Comparison of ENCODE assay signal across 16 mouse cellular contexts in the genomic region with DNA sequence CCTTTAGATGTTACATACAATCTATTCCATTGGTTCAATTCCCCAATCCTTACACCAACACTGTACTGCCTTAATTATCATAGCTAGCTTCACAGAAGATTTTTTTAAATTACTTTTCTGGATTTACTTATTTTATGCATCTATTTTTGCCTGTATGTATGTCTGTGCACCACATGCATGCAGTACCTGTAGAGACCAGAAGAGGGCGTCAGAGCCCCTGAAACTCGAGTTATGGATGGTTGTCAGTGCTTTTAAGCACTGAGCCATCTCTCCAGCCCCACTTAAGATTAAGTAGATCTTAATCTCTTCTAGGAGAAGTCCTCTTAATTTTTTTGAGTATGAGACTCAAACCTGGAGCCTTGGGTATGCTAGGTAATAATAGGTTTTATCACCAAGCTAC. TPM values are rescaled to one million over a fixed set of nuclear protein-coding genes. Genes with fewer than 3 reads are reported as not detected.
A peak's percentile ranks its signal among the peaks of the same experiment; 100 is the strongest.
DNase-seq lines count a peak whose midpoint lies in the region; ATAC-seq and TF ChIP-seq lines count a peak whose summit lies in the region.
"Had no signal": no experiment of that assay in that cellular context is flagged by ENCODE, and none has a peak within 500 bp of the region (broad histone marks: within the 10 kb centered on the region; RNA-seq: fewer than 3 reads in every experiment).

No protein-coding gene starts in this region.

- dilution Hi-C loops in CH12.LX (cut with MboI; ENCODE audit: extremely low pct_ligation_motif_present, extremely low pct_unique_long_range_greater_than_20kb, low sequenced_read_pairs), result no loop called here

- ATAC-seq in heart, postnatal 0 days (ENCODE audit: insufficient read depth, low read depth), result no peak
- no peak for ATAC-seq in liver, embryonic 14.5 days (ENCODE audit: insufficient read depth)
- no peak for ATAC-seq in liver, embryonic 11.5 days (replicated peaks; ENCODE audit: low FRiP score)
- ATAC-seq: midbrain, embryonic 16.5 days had no signal

- H3K79me2 ChIP-seq in CH12.LX (replicated peaks; ENCODE audit: control insufficient read depth, extremely low read depth, insufficient read depth, poor library complexity, severe bottlenecking), result no peaks in the 10 kb centered on the region

- TF ChIP-seq RAD21 in CH12.LX (IDR thresholded peaks at IDR 0.05; ENCODE audit: low read depth, low read length), result peak; percentile 7

- no peaks in the 10 kb centered on the region for H3K4me1 ChIP-seq in heart, postnatal 0 days (ENCODE audit: control insufficient read depth, insufficient read depth)
- no peaks in the 10 kb centered on the region for H3K4me1 ChIP-seq in liver, embryonic 14.5 days (replicated peaks; ENCODE audit: control insufficient read depth in 2 of 2, insufficient read depth in 2 of 2, low read length in 1 of 2)
- no peaks in the 10 kb centered on the region for H3K4me1 ChIP-seq in liver, embryonic 11.5 days (replicated peaks; ENCODE audit: control insufficient read depth, insufficient read depth, low read length)
- no peaks in the 10 kb centered on the region for H3K4me1 ChIP-seq in CH12.LX (ENCODE audit: control insufficient read depth in 1 of 2, insufficient read depth in 2 of 2)
- H3K4me1 ChIP-seq: limb, embryonic 12.5 days had no signal

- in situ Hi-C loops in CH12.LX (cut with MboI; ENCODE audit: low pct_ligation_motif_present, low pct_unique_long_range_greater_than_20kb, low sequenced_read_pairs), result no loop called here

- DNase-seq in heart, postnatal 0 days (ENCODE audit: low spot score), result no peak
- DNase-seq in heart, adult 11 months, result no peak
- DNase-seq in liver, embryonic 14.5 days (ENCODE audit: low read depth in 3 of 3, low spot score in 3 of 3), result no peak
- DNase-seq in liver, embryonic 11.5 days (ENCODE audit: low spot score), result no peak
- DNase-seq in CH12.LX (ENCODE audit: extremely low read depth) (peak; percentile 11), ZHBTc4 (ENCODE audit: low read depth, low spot score) (peak; percentile 77)
- DNase-seq in frontal cortex, adult 2 months (ENCODE audit: extremely low spot score in 1 of 2, low spot score in 1 of 2), result no peak
- no peak for DNase-seq in right cerebral cortex, postnatal 36 days (ENCODE audit: low spot score in 2 of 2)
- DNase-seq: adrenal gland, postnatal 36 days; cerebellum, adult 18-20 months; layer of hippocampus, adult 9-11 months had no signal

- H3K27me3 ChIP-seq in heart, postnatal 0 days (ENCODE audit: control insufficient read depth, insufficient read depth, low read length), result no peaks in the 10 kb centered on the region
- no peaks in the 10 kb centered on the region for H3K27me3 ChIP-seq in liver, embryonic 14.5 days (ENCODE audit: control insufficient read depth, insufficient read depth, low read length)
- no peaks in the 10 kb centered on the region for H3K27me3 ChIP-seq in liver, embryonic 11.5 days (replicated peaks; ENCODE audit: control insufficient read depth, insufficient read depth, low read length)
- H3K27me3 ChIP-seq in CH12.LX (replicated peaks), result no peaks in the 10 kb centered on the region
- H3K27me3 ChIP-seq: limb, embryonic 12.5 days had no signal

- H3K9ac ChIP-seq in heart, postnatal 0 days (replicated peaks; ENCODE audit: low read depth, low read length), result no peak overlapping the region
- H3K9ac ChIP-seq in liver, embryonic 14.5 days (replicated peaks), result no peak overlapping the region
- no peak overlapping the region for H3K9ac ChIP-seq in liver, embryonic 11.5 days (ENCODE audit: low read depth, low read length)
- no peak overlapping the region for H3K9ac ChIP-seq in CH12.LX (ENCODE audit: insufficient read depth, low read depth)
- H3K9ac ChIP-seq: limb, embryonic 12.5 days had no signal

- H3K4me2 ChIP-seq in heart, postnatal 0 days (ENCODE audit: low read depth, low read length), result no peak overlapping the region
- H3K4me2 ChIP-seq in liver, embryonic 14.5 days (ENCODE audit: low read depth), result no peak overlapping the region
- H3K4me2 ChIP-seq in liver, embryonic 11.5 days, result no peak overlapping the region
- H3K4me2 ChIP-seq in CH12.LX (ENCODE audit: insufficient read depth, low read depth, poor library complexity, severe bottlenecking), result no peak overlapping the region
- H3K4me2 ChIP-seq: limb, embryonic 12.5 days had no signal

- no peak for TF ChIP-seq POLR2A in CH12.LX (IDR thresholded peaks at IDR 0.05; ENCODE audit: low read depth, low read length)

- WGBS in heart, postnatal 0 days, result 21% methylated on average over 2 of the region's 2 CpGs
- 7% methylated on average over 2 of the region's 2 CpGs for WGBS in liver, embryonic 14.5 days (ENCODE audit: insufficient replicate concordance)
- 15% methylated on average over 2 of the region's 2 CpGs for WGBS in liver, embryonic 11.5 days

- no peak overlapping the region for H3K27ac ChIP-seq in heart, postnatal 0 days (ENCODE audit: low read depth)
- no peak overlapping the region for H3K27ac ChIP-seq in liver, embryonic 14.5 days
- H3K27ac ChIP-seq in liver, embryonic 11.5 days (ENCODE audit: low read depth, low read length), result no peak overlapping the region
- H3K27ac ChIP-seq in CH12.LX (ENCODE audit: insufficient read depth, low read depth), result no peak overlapping the region
- H3K27ac ChIP-seq: limb, embryonic 12.5 days had no signal

- no peak for TF ChIP-seq EP300 in heart, postnatal 0 days (IDR thresholded peaks at IDR 0.05; ENCODE audit: low read depth)
- no peak for TF ChIP-seq EP300 in liver, embryonic 14.5 days (IDR thresholded peaks at IDR 0.05; ENCODE audit: low read depth)
- no peak for TF ChIP-seq EP300 in CH12.LX (IDR thresholded peaks at IDR 0.05; ENCODE audit: low read length)

- no peaks in the 10 kb centered on the region for H3K36me3 ChIP-seq in heart, postnatal 0 days (replicated peaks; ENCODE audit: control insufficient read depth, insufficient read depth, low read length)
- no peaks in the 10 kb centered on the region for H3K36me3 ChIP-seq in liver, embryonic 14.5 days (replicated peaks; ENCODE audit: control insufficient read depth, insufficient read depth, low read depth)
- H3K36me3 ChIP-seq in liver, embryonic 11.5 days (ENCODE audit: control insufficient read depth, insufficient read depth, low read length), result no peaks in the 10 kb centered on the region
- no peaks in the 10 kb centered on the region for H3K36me3 ChIP-seq in CH12.LX (replicated peaks in 1 of 2; ENCODE audit: control insufficient read depth in 1 of 2, insufficient read depth in 1 of 2, low read length in 1 of 2)
- H3K36me3 ChIP-seq: limb, embryonic 12.5 days had no signal

- no peak overlapping the region for H3K4me3 ChIP-seq in heart, postnatal 0 days (ENCODE audit: low read depth, low read length)
- no peak overlapping the region for H3K4me3 ChIP-seq in liver, embryonic 14.5 days (ENCODE audit: insufficient read depth in 1 of 2, low read depth in 2 of 2, low read length in 2 of 2)
- H3K4me3 ChIP-seq in liver, embryonic 11.5 days (ENCODE audit: low read depth, low read length), result no peak overlapping the region
- H3K4me3 ChIP-seq in CH12.LX (replicated peaks in 1 of 3; ENCODE audit: low read depth in 2 of 3, low read length in 2 of 3, poor library complexity in 1 of 3), result no peak overlapping the region
- H3K4me3 ChIP-seq: erythroblast, embryonic 14.5 days; limb, embryonic 12.5 days had no signal

- TF ChIP-seq CTCF in heart, postnatal 0 days (IDR thresholded peaks at IDR 0.05; ENCODE audit: low read depth), result peak; percentile 32
- peak; percentile 52; the same call in 1 of the 2 replicates for TF ChIP-seq CTCF in liver, embryonic 14.5 days (IDR thresholded peaks at IDR 0.05; ENCODE audit: low read depth)
- TF ChIP-seq CTCF in CH12.LX (conservative IDR thresholded peaks at IDR 0.05 in 1 of 2, IDR thresholded peaks at IDR 0.05 in 1 of 2; ENCODE audit: low read depth in 2 of 2, low read length in 2 of 2), result peak; percentile 20 to 51; a peak in 3 of 4 replicates

- H3K9me3 ChIP-seq in heart, postnatal 0 days (replicated peaks; ENCODE audit: control insufficient read depth, low read length), result no peaks in the 10 kb centered on the region
- H3K9me3 ChIP-seq in liver, embryonic 14.5 days (ENCODE audit: control insufficient read depth, low read length), result no peaks in the 10 kb centered on the region
- H3K9me3 ChIP-seq in liver, embryonic 11.5 days (ENCODE audit: control insufficient read depth, low read length), result no peaks in the 10 kb centered on the region
- no peaks in the 10 kb centered on the region for H3K9me3 ChIP-seq in CH12.LX (replicated peaks; ENCODE audit: low read length)
- H3K9me3 ChIP-seq: limb, embryonic 12.5 days had no signal

TF ChIP-seq in CH12.LX, 34 proteins besides CTCF, POLR2A, EP300 and RAD21:
- peak; percentile 29 for TF ChIP-seq SMC3 (IDR thresholded peaks at IDR 0.05; ENCODE audit: low read depth, low read length)
- no peak for TF ChIP-seq KAT2A (IDR thresholded peaks at IDR 0.05; ENCODE audit: insufficient replicate concordance, low read length)
TF ChIP-seq in CH12.LX: peak in this region for 1.

RNA-seq across cellular contexts. Expression of a gene that starts 31.6 kb away (rescaled TPM):
- not detected in 2 replicates for total RNA-seq in heart, postnatal 0 days (2014; rRNA removed; ENCODE audit: low replicate concordance)
- polyA plus RNA-seq in heart, postnatal 0 days (2015; fragmentation: Nextera tagmentation; extraction: Ambion mirVana), result 2.6 and 3.6 TPM in 2 replicates
- polyA plus RNA-seq in liver, embryonic 14.5 days (2012; rRNA removed), result 6.5 and 16.3 TPM in 2 replicates
- 31.1 and 40.3 TPM in 2 replicates for polyA plus RNA-seq in liver, embryonic 14.5 days (2014; fragmentation: Nextera tagmentation; extraction: Ambion mirVana)
- 14.7 and 19.1 TPM in 2 replicates for polyA plus RNA-seq in liver, embryonic 11.5 days (2014; fragmentation: Nextera tagmentation; extraction: Ambion mirVana)
- total RNA-seq in CH12.LX (2012; rRNA removed) (not detected in 2 replicates), CH12.LX (2014; rRNA removed) (not detected in 2 replicates)
- polyA plus RNA-seq in CH12.LX (2012; ENCODE audit: insufficient read length, low read depth), result 0.69 and 1.2 TPM in 2 replicates
- 2.0 and 2.1 TPM in 2 replicates for polyA plus RNA-seq in frontal cortex, adult 2 months (2012; rRNA removed)

RNA-seq across cellular contexts. Expression of a gene that starts 47.8 kb away (rescaled TPM):
- 7.4 and 10.9 TPM in 2 replicates for total RNA-seq in heart, postnatal 0 days (2014; rRNA removed; ENCODE audit: low replicate concordance)
- polyA plus RNA-seq in heart, postnatal 0 days (2015; fragmentation: Nextera tagmentation; extraction: Ambion mirVana), result 0.61 and 0.99 TPM in 2 replicates
- 0.01 and 0.02 TPM in 2 replicates for polyA plus RNA-seq in liver, embryonic 14.5 days (2012; rRNA removed)
- polyA plus RNA-seq in liver, embryonic 14.5 days (2014; fragmentation: Nextera tagmentation; extraction: Ambion mirVana), result not detected in 2 replicates
- 0.39 and 0.40 TPM in 2 replicates for polyA plus RNA-seq in liver, embryonic 11.5 days (2014; fragmentation: Nextera tagmentation; extraction: Ambion mirVana)
- not detected in 2 replicates for total RNA-seq in CH12.LX (2012; rRNA removed)
- total RNA-seq in CH12.LX (2014; rRNA removed), result not detected in 2 replicates
- 0.04 TPM in 1 of 2 replicates, not detected in the other for polyA plus RNA-seq in CH12.LX (2012; ENCODE audit: insufficient read length, low read depth)
- polyA plus RNA-seq in frontal cortex, adult 2 months (2012; rRNA removed), result 5.8 and 6.2 TPM in 2 replicates
- total RNA-seq: hematopoietic stem cell, adult 5-6 weeks; neutrophil, adult 5-6 weeks had no signal
- polyA plus RNA-seq: erythroblast, embryonic 14.5 days had no signal

Comparison
In these comparisons a context has a peak if more than half of its experiments do, and no peak if none do; other contexts are left out.
1. DNase-seq: peak in CH12.LX (single experiment) and ZHBTc4 (single experiment); none in heart, postnatal 0 days (single experiment), heart, adult 11 months (single experiment), liver, embryonic 14.5 days (0 of 3), liver, embryonic 11.5 days (single experiment), frontal cortex, adult 2 months (0 of 2) and right cerebral cortex, postnatal 36 days (0 of 2).
2. Peak in every context shown above with its lines, with median percentiles within 50 percentile points of each other: CTCF ChIP-seq.